10 mouse cellular contexts compared by ENCODE assay signal in the genomic region with DNA sequence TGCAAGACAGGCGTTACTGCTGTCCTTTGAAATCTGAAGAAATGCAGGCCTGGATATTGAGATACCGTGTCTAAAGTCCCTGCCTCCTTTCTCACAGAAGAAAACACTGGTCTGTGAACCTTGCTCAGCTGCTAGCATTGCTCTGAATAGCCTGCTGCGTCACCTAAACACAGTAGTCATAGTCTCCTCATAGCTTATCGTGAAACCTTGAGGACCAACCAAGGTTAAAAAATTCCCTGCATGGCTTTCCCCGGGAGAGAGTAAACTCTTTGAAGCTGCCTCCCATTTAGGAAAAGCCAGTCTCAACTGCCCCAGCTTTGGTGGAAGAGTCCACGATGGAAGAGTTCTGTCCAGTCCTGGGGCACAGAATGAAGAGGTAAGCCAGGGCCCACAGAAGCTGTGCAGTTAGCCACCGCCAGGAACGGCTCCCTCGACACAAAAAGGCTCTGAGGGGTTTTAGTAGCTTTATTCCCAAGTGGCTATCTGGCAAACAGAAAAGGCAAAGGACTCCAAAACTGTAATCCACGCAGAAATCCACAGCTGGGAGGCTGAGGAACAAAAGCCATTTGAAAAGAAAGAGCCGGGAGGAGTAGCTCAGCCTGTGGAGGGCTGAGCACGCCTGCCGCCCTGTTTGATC.
DNase-seq lines count a peak whose midpoint lies in the region; ATAC-seq lines count a peak whose summit lies in the region.
"Had no signal": no experiment of that assay in that cellular context is flagged by ENCODE, and none has a peak within 500 bp of the region (broad histone marks: within the 10 kb centered on the region; RNA-seq: fewer than 3 reads in every experiment).

No protein-coding gene starts in this region.

- WGBS in hindbrain, embryonic 15.5 days = 41% methylated on average over 13 of the region's 13 CpGs
- WGBS in hindbrain, embryonic 11.5 days = 42% methylated on average over 13 of the region's 13 CpGs
- 16% methylated on average over 13 of the region's 13 CpGs for WGBS in forebrain, embryonic 11.5 days
- 17% methylated on average over 13 of the region's 13 CpGs for WGBS in midbrain, embryonic 12.5 days

- H3K27me3 ChIP-seq in hindbrain, embryonic 15.5 days = no peaks in the 10 kb centered on the region
- H3K27me3 ChIP-seq in hindbrain, embryonic 11.5 days (ENCODE audit: control insufficient read depth, insufficient read depth, low read length) = no peaks in the 10 kb centered on the region
- H3K27me3 ChIP-seq in forebrain, embryonic 11.5 days (ENCODE audit: control insufficient read depth, insufficient read depth, low read length) = no peaks in the 10 kb centered on the region
- peaks cover 11% of the 10 kb centered on the region for H3K27me3 ChIP-seq in midbrain, embryonic 12.5 days

- H3K9ac ChIP-seq in hindbrain, embryonic 15.5 days = no peak overlapping the region
- H3K9ac ChIP-seq in hindbrain, embryonic 11.5 days (ENCODE audit: low read depth, low read length) = no peak overlapping the region
- H3K9ac ChIP-seq in forebrain, embryonic 11.5 days (ENCODE audit: low read length) = peak overlapping the region; percentile 7
- no peak overlapping the region for H3K9ac ChIP-seq in midbrain, embryonic 12.5 days (replicated peaks)

- peak overlapping the region; percentile 32 for H3K4me2 ChIP-seq in hindbrain, embryonic 15.5 days
- no peak overlapping the region; the same call in 1 of the 2 replicates for H3K4me2 ChIP-seq in hindbrain, embryonic 11.5 days (replicated peaks; ENCODE audit: low read depth, low read length)
- peak overlapping the region; percentile 28; the same call in 1 of the 2 replicates for H3K4me2 ChIP-seq in forebrain, embryonic 11.5 days (ENCODE audit: low read depth, low read length, severe bottlenecking)
- peak overlapping the region; percentile 34 for H3K4me2 ChIP-seq in midbrain, embryonic 12.5 days (replicated peaks)

- no peak overlapping the region for H3K27ac ChIP-seq in hindbrain, embryonic 15.5 days (replicated peaks)
- no peak overlapping the region for H3K27ac ChIP-seq in hindbrain, embryonic 11.5 days (ENCODE audit: low read depth, low read length)
- H3K27ac ChIP-seq in forebrain, embryonic 11.5 days (ENCODE audit: low read depth, low read length) = peak overlapping the region; percentile 89
- peak overlapping the region; percentile 83 for H3K27ac ChIP-seq in midbrain, embryonic 12.5 days (replicated peaks)

- H3K4me3 ChIP-seq in hindbrain, embryonic 15.5 days = no peak overlapping the region
- no peak overlapping the region for H3K4me3 ChIP-seq in hindbrain, embryonic 11.5 days (ENCODE audit: low read depth, low read length)
- no peak overlapping the region for H3K4me3 ChIP-seq in forebrain, embryonic 11.5 days (ENCODE audit: low read depth, low read length)
- H3K4me3 ChIP-seq in midbrain, embryonic 12.5 days = no peak overlapping the region

- no peaks in the 10 kb centered on the region for H3K36me3 ChIP-seq in hindbrain, embryonic 15.5 days
- H3K36me3 ChIP-seq in hindbrain, embryonic 11.5 days (ENCODE audit: control insufficient read depth, insufficient read depth, low read length) = no peaks in the 10 kb centered on the region
- no peaks in the 10 kb centered on the region for H3K36me3 ChIP-seq in forebrain, embryonic 11.5 days (ENCODE audit: control insufficient read depth, insufficient read depth, low read length)
- no peaks in the 10 kb centered on the region for H3K36me3 ChIP-seq in midbrain, embryonic 12.5 days

- no peak; the same call in 1 of the 2 replicates for ATAC-seq in hindbrain, embryonic 15.5 days (ENCODE audit: low FRiP score, low read depth)
- ATAC-seq in hindbrain, embryonic 11.5 days (ENCODE audit: low FRiP score) = no peak
- peak; percentile 61 for ATAC-seq in forebrain, embryonic 11.5 days (replicated peaks; ENCODE audit: low FRiP score)
- peak; percentile 42; the same call in 1 of the 2 replicates for ATAC-seq in midbrain, embryonic 12.5 days (ENCODE audit: low FRiP score, low read depth)

- H3K9me3 ChIP-seq in hindbrain, embryonic 15.5 days = no peaks in the 10 kb centered on the region
- no peaks in the 10 kb centered on the region for H3K9me3 ChIP-seq in hindbrain, embryonic 11.5 days (ENCODE audit: control insufficient read depth, low read length)
- H3K9me3 ChIP-seq in forebrain, embryonic 11.5 days (ENCODE audit: control insufficient read depth, low read length) = no peaks in the 10 kb centered on the region; the same call in 1 of the 2 replicates
- H3K9me3 ChIP-seq in midbrain, embryonic 12.5 days = no peaks in the 10 kb centered on the region

- DNase-seq in hindbrain, embryonic 11.5 days (ENCODE audit: low spot score) = no peak
- DNase-seq in adrenal gland, postnatal 25 days = peak; percentile 3
- DNase-seq in forebrain, embryonic 11.5 days (ENCODE audit: low spot score) = peak; percentile 67
- DNase-seq in lung, postnatal 25 days (ENCODE audit: low spot score) = no peak
- no peak for DNase-seq in spleen, postnatal 10 days (ENCODE audit: low spot score in 2 of 2)
- DNase-seq in layer of hippocampus, adult 11-12 months (ENCODE audit: low spot score) = no peak
- DNase-seq: layer of hippocampus, postnatal 36 days; lung, postnatal 14 days had no signal

- peaks cover 11% of the 10 kb centered on the region for H3K4me1 ChIP-seq in hindbrain, embryonic 15.5 days (replicated peaks)
- H3K4me1 ChIP-seq in hindbrain, embryonic 11.5 days (replicated peaks; ENCODE audit: control insufficient read depth, insufficient read depth, low read length) = peaks cover 11% of the 10 kb centered on the region; the same call in 1 of the 2 replicates
- peaks cover 9% of the 10 kb centered on the region; the same call in 1 of the 2 replicates for H3K4me1 ChIP-seq in forebrain, embryonic 11.5 days (replicated peaks; ENCODE audit: control insufficient read depth, insufficient read depth, low read length)
- peaks cover 33% of the 10 kb centered on the region for H3K4me1 ChIP-seq in midbrain, embryonic 12.5 days

Comparison
In these comparisons a context has a peak if more than half of its experiments do, and no peak if none do; other contexts are left out.
1. ATAC-seq: peak in forebrain, embryonic 11.5 days (single experiment) and midbrain, embryonic 12.5 days (single experiment); none in hindbrain, embryonic 15.5 days (single experiment) and hindbrain, embryonic 11.5 days (single experiment).
2. H3K27ac ChIP-seq: peak in forebrain, embryonic 11.5 days (single experiment) and midbrain, embryonic 12.5 days (single experiment); none in hindbrain, embryonic 15.5 days (single experiment) and hindbrain, embryonic 11.5 days (single experiment).
3. DNase-seq: peak in adrenal gland, postnatal 25 days (single experiment) and forebrain, embryonic 11.5 days (single experiment); none in hindbrain, embryonic 11.5 days (single experiment), lung, postnatal 25 days (single experiment), spleen, postnatal 10 days (0 of 2) and layer of hippocampus, adult 11-12 months (single experiment).